Mouse (Mus musculus) ovary, postnatal 10 days (tissue): ENCODE measurements around the gene Flna.
"Not testable (repeated sequence)": the region's sequence is repeated elsewhere in the genome, so short reads cannot be mapped to it uniquely, and the experiment has no call there.

Experiments used
- DNase-seq: peaks from one replicate; pipeline ENCODE4 v3.0.0; 2022; ENCODE audit warnings: low spot score

Flna gene

DNA sequence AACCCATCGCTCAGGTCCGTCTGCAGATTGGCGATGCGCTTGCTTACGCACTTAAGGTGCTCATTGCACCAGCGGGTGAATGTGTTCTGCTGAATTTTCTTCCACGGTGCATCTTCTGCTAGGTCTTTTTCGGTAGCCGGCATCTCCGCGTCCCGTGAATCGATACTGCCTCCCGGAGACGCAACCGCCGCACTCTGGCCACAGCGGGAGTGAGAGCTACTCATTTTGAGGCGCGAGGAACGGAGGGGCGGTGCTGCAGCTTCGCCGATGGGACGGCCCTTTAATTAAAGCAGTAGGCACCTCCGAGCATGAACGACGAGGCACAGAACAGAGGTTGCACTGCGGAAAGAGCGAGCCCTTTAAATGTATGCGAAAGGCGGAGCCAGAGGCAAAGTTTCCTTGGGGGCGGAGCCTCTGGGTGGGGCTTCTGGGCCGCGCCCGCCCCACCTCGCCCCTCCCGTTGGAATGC, 3.4 kb downstream of the Flna start:
- peak; percentile 63 for DNase-seq

DNA sequence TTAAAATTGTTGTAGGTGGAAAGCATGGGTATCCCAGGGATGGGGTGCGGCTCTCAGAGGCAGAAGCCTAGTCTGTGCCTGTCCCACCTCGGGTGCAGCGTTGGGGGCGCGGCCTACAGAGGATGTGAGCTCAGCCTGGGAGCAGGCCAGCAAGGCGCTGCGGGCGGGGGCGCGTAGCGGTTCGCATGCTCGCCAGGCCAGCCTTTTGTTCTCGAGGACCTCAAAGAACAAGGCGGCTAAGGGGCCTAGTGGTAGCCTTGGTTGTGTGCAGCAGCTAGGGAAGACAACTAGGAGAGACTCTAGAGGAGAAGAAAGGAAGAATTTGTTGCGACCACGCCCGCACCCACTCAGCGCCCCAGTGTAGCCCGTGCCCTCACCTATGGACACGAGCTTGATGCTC, 3.9 kb downstream of the Flna start:
- DNase-seq = peak; percentile 57

DNA sequence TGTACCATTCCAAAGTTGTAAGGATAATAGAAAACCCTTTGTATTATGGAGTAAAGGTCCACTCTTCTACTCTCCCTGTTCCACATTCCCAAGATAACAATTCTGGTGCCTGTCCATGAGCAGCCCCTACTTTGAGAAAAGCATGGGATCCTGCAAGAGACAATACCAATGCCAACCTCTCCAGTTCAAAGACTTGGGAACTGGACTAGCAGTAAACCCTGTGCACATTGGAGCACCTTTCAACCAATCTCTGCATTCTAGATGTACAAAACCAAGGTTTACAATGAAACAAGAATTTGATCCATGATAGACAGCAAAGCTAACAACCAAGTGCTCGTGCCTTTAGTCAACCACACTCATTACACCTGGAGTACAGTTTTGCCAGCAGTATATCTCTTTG, 4.5 kb downstream of the Flna start:
- no peak for DNase-seq

DNA sequence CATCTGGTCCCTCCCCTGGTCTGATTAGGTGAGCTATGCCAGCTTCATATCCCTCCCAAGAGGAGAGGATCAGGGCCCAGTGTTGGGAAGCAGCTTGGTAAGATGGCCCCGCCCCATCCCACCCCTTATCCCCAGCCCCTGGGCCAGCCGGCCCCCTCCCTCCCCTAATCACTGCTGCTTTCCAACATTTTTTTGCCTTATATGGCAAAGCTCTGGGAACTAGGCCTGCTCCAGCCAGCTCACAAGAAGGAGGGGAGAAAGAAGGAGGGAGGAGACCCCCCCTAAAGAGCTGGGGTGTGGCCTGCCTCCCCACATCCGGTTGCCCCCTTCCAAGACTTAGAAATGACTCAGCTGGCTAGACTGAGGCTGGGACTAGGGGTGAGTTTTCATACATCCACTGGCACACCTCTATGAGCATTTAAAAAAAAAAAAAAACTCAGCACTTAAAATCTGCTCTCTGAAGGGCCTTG, 5.0 kb downstream of the Flna start:
- no peak for DNase-seq

DNA sequence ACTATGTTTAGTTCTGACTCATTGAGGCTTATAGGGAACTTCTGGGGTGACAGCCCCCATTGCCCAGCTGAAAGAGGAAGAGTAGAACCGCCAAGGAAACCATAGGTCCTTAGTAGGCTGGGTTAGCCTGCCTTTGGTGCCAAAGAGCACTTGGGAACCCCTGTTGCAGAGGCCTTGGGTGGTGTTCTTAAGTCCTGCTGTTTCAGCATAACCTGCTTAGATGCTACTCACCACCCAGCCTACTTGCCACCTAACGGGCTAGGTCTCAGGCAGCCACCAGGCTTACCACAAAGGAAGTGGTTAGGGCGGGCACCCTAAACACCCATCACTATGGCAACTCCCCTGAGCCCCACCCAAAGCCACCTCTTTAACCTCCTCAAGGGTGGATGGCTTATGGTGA, 5.8 kb downstream of the Flna start:
- DNase-seq = no peak

DNA sequence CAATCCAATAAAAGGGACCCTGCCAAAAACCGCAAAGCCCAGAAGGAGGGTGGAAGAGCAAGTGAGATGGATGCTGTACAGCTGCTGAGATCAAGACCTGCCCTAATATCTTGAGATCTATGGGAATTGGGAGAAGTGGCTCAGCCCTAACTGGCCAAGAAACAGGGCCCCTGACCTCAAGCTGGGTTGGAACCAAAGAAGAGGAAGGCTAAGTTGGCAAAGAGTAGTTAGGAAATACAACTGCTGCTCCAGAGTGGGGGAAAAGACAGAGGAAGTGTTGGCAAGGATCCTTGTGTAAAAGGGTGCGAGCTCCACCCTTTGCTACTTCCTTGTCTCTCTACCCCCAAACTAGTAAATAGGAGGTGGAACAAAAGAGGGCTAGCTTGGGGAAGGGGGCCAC, 6.2 kb downstream of the Flna start:
- no peak for DNase-seq

DNA sequence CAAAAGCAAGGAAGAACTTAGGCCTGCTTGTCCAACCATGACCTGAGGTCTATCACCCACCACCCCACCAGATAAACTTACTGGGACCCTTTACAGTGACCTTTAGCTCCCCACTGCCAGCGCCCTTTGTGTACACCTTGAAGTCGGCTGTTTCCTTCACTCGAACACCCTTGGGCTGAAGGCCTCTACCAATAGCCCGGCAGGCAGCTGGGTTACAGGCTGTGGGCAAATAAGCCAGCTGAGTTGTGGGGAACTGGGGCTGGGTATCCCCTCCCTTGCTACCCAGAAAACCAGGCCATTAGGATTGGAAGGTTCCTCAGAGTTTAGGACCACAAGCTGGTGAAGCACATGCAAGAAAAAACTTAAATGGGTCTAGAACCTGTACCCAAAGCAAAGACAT, 9.3 kb downstream of the Flna start:
- no peak for DNase-seq

DNA sequence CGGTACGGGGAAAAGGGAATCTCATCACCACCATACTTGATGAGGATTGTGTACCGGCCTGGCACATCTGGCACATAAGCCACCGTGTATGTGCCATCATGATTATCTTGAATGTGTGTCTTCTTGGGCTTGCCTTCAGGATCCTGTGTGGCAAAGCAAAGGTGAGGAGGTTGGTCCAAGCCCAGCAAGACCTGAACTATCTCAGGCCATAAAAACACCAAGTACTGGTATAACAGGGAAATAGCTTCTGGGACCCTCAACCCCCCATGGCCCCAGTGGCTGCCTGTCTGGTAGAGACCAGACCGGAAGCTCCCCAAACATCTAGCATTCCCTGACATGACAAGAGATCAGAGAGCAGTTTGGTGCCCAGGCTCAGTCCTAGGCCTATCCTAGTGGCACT, 16.4 kb downstream of the Flna start:
- no peak for DNase-seq

DNA sequence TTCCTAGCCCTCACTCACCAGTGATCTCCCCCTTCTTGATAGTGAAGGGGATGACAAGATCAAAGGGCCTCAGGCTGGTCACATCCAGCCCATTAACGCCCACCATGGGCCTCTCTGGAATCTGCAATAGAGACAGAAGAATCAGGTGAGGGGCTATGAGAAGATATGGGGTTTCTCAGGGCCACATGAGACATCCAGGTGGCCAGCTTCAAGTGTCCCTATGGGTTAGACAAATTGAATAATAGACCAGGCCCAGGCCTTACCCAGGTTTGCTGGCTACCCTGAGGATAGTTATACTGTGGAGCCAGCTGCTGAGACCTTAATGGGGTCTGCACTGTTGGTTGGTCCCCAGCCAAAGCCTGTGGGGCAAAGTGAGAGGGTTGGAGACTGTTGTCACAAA, 19.6 kb downstream of the Flna start:
- no peak for DNase-seq

DNA sequence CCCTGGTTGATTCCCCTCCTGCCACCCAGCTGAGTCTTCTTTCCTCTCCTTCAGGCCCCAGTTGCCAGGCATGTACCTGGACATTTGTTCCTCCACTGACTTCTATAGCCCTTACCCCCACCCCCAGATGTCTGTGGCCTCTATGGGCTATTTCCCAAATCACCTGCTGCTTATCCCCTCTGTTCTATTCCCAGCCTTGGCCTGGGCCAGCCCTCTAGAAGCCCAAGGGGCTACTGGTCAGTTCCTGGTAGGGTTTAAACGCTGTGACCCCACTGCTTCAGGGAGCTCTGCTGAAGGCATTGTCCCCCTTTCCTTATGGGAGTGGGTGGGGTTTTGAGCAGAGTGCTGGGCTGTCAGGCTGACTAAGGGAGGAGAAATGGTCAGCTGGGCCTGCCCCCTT, 29.5 kb downstream of the Flna start:
- not testable (repeated sequence) for DNase-seq

DNA sequence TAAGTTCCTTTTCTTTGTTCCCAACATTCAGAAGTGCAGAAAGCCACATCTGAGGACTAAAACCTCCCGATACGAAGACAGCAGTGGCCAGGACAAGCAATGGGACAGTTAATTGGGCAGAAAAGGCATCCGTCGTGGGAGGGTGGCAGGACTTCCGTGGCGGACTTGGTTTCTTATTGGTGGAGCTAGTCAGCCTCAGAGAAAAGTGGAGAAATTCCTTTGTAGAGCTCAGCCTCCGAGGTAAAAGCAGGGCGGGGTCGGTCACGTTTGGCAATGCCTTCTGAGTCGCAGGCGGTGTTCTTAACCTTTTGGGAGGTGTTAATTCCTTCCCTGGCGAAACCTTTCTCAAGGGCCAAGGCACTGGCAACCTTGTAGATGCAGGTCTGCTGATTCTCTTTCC, 30.2 kb downstream of the Flna start:
- DNase-seq = no peak

DNA sequence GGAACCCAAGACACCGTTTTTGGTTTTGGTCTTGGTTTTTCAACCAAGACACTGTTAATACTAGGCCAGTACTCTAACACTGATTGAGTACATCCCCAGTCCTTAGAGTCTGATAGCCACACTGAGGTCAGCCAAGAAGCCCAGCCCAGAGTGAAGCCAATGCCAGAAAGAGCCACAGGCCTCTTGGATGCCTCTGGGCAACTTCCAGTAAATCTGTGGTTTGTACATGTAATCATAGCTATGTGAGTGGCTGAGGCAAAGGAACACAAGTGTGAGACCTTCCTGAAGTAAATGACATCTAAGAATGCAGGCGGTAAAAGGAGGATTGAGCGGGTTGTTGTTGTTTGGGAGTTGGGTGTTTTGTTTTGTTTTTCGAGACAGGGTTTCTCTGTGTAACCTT, 31.1 kb downstream of the Flna start:
- no peak for DNase-seq

DNA sequence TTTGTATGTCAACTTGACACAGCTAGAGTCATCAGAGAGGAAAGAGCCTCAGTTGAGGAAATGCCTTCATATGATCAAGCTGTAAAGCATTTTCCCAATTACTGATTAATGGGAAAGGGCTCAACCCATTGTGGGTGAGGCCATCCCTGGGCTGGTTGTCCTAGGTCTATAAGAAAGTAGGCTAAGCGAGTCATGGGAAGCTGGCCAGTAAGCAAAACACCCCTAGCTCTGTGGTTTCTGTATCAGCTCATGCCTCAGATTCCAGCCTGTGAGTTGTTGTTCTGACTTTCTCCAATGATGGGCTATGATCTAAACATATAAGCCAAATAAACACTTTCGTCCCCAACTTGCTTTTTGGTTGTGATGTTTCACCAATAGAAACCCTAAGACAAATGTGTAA, 46.1 kb downstream of the Flna start:
- no peak for DNase-seq

DNA sequence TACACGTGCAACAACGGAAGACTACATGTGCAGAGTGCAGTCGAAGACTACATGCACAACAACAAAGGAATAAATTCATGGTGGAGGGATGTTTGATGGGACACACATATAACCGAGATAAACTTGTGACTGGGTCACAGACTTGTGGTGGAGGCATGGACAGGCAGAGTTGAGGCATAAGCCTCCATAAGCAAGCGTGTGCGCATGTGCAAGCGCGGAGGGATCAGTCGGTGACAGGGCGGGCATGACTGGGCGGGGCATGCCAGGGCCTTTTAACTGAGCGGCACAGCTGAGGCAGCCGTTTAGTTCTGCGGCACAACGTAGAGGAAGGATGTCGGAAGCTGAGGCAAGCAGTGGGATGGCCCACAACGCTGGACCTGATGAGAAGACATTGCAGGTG, 72.7 kb downstream of the Flna start, which contains the start of gene Tktl1:
TSS of gene Tktl1 (plus strand) at position 301 of the 400 bp plus-strand sequence.
- DNase-seq = no peak
